Mouse (Mus musculus) adrenal gland, postnatal 25 days (tissue): ENCODE data around the gene Tox4. TPM values are rescaled to one million over a fixed set of nuclear protein-coding genes. Genes with fewer than 3 reads are reported as not detected.
"Not testable (repeated sequence)": the region's sequence is repeated elsewhere in the genome, so short reads cannot be mapped to it uniquely, and the experiment has no call there.

Source experiments
- DNase-seq: peaks from one replicate; pipeline ENCODE4 v3.0.0; 2021; ENCODE audit warnings: mixed read lengths
- long read RNA-seq: library from polyadenylated mRNA; stranded (forward); transcript quantifications from one replicate; pipeline ENCODE4 v2.0.0, GENCODE M21; 2021
- total RNA-seq: library from RNA; stranded (reverse); gene quantifications from 2 replicates; pipeline ENCODE4 v1.2.3, GENCODE M21; 2021

The Tox4 gene
- total RNA-seq, result 39.7 and 51.3 TPM in 2 replicates
- long read RNA-seq, full-length matches to known transcripts, result 4 of 41 reads
- long read RNA-seq, partial matches to known transcripts, result 33 of 41 reads
- long read RNA-seq, other reads (novel, unspliced or antisense), result 4 of 41 reads

- DNase-seq, result peak; percentile 96
These were observed at the start of gene Tox4, which contains the start of gene Rab2b for GRCm38 (mm10) chr14:52278932-52279746. TSS of gene Tox4 (plus strand) at chr14:52279146. TSS of gene Rab2b (minus strand) at chr14:52279545.

- no peak for DNase-seq
These were observed 46.7 kb upstream of the Tox4 start for GRCm38 (mm10) chr14:52232249-52232648.

- DNase-seq, result peak; percentile 64
These were observed 43.8 kb upstream of the Tox4 start for GRCm38 (mm10) chr14:52235165-52235564.

- DNase-seq, result no peak
These were observed 42.7 kb upstream of the Tox4 start for GRCm38 (mm10) chr14:52236216-52236615.

- peak; percentile 97 for DNase-seq
These were observed 34.8 kb upstream of the Tox4 start for GRCm38 (mm10) chr14:52244041-52244689.

- DNase-seq, result no peak
These were observed 34.3 kb upstream of the Tox4 start for GRCm38 (mm10) chr14:52244690-52245042.

- DNase-seq, result no peak
These were observed 32.8 kb upstream of the Tox4 start for GRCm38 (mm10) chr14:52246129-52246528.

GRCm38 (mm10) chr14:52256311-52257175 lies 22.4 kb upstream of the Tox4 start:
- DNase-seq, result no peak

GRCm38 (mm10) chr14:52257484-52258213 lies 21.3 kb upstream of the Tox4 start, which contains the start of gene Chd8:
TSS of gene Chd8 (minus strand) at chr14:52257780.
- DNase-seq, result peak; percentile 97

- DNase-seq, result peak; percentile 28
These were observed 6.2 kb upstream of the Tox4 start for GRCm38 (mm10) chr14:52272781-52273180.

- no peak for DNase-seq
These were observed 1.7 kb upstream of the Tox4 start for GRCm38 (mm10) chr14:52277210-52277609.

- DNase-seq, result peak; percentile 32
These were observed 788 bp downstream of the Tox4 start for GRCm38 (mm10) chr14:52279747-52280120.

- DNase-seq, result no peak
These were observed 4.7 kb downstream of the Tox4 start for GRCm38 (mm10) chr14:52283629-52284028.

- DNase-seq, result no peak
These were observed 5.2 kb downstream of the Tox4 start for GRCm38 (mm10) chr14:52284191-52284590.

- DNase-seq, result no peak
These were observed 16.8 kb downstream of the Tox4 start for GRCm38 (mm10) chr14:52295558-52296264.

GRCm38 (mm10) chr14:52303517-52303916 lies 24.6 kb downstream of the Tox4 start:
- not testable (repeated sequence) for DNase-seq

GRCm38 (mm10) chr14:52304644-52305271 lies 25.8 kb downstream of the Tox4 start, which contains the start of gene Mettl3:
TSS of gene Mettl3 (minus strand) at chr14:52305128.
- peak; percentile 87 for DNase-seq

- no peak for DNase-seq
These were observed 27.2 kb downstream of the Tox4 start for GRCm38 (mm10) chr14:52306100-52306499.

GRCm38 (mm10) chr14:52310343-52310742 lies 31.4 kb downstream of the Tox4 start:
- not testable (repeated sequence) for DNase-seq

GRCm38 (mm10) chr14:52310906-52311305 lies 32.0 kb downstream of the Tox4 start:
- DNase-seq, result no peak
